Mouse (Mus musculus) bone marrow macrophage, adult 2 months (primary cell): ENCODE measurements around the gene Gpr87. TPM values are rescaled to one million over a fixed set of nuclear protein-coding genes. Genes with fewer than 3 reads are reported as not detected.

ENCODE experiments used
- H3K27ac ChIP-seq: 2 replicates; pipeline ENCODE4 v1.5.1; 2012; ENCODE audit warnings: low read depth, low read length; ENCODE audit not compliant: insufficient read depth
- H3K4me1 ChIP-seq: 2 replicates; pipeline ENCODE4 v1.6.1; 2012; ENCODE audit warnings: low read length; ENCODE audit not compliant: control insufficient read depth, insufficient read depth
- H3K4me3 ChIP-seq: 2 replicates; pipeline ENCODE4 v1.5.1; 2012; ENCODE audit warnings: mild to moderate bottlenecking, low read length, moderate library complexity; ENCODE audit not compliant: insufficient read depth
- CTCF ChIP-seq: IDR thresholded peaks from 2 replicates; pipeline ENCODE4 v1.5.1; 2012; ENCODE audit warnings: low read depth, mild to moderate bottlenecking, low read length, moderate library complexity
- POLR2A ChIP-seq: IDR thresholded peaks from 2 replicates; pipeline ENCODE4 v1.6.1; 2012; ENCODE audit warnings: mild to moderate bottlenecking, low read depth, low read length, borderline replicate concordance
- polyA plus RNA-seq: library from polyadenylated mRNA; stranded (reverse); fragments of >200 nt; gene quantifications from 2 replicates; pipeline ENCODE4 v1.2.4, GENCODE M21; 2012; ENCODE audit not compliant: missing spikeins, insufficient read depth, insufficient read length

The Gpr87 gene
- polyA plus RNA-seq, 1 experiment: not detected

DNA sequence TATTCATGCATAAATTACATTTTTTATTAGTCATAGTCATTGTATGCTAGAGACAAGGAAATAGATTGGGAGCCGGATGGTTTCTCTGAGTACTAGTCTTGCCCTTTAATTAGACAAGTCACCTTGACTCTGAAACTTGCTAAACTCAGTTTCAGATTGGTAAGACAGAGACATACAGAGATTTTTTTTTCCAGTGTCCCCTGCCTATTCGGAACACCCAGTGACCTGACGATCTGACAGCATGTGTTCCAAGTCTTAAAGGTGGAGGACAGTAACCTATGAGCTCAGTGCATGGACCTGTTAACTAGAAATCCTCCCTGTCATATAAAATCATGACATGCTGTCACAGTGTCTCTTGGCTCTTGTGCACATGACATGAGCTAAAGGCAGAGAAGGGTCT lies 65.4 kb downstream of the Gpr87 start:
- Histone ChIP-seq H3K4me3 (no peak overlapping the region), H3K27ac (no peak overlapping the region)

More for the DNA sequence above, 65.4 kb downstream of the Gpr87 start:
- peaks cover 31% of the 10 kb centered on the region for H3K4me1 ChIP-seq
- TF ChIP-seq CTCF: no peak
- TF ChIP-seq POLR2A: no peak

Other genes with a start within 250 kb of the Gpr87 start
- gene Med12l, start 189.3 kb downstream of the Gpr87 start, polyA plus RNA-seq: 0.44 and 0.49 TPM in 2 replicates
- 0.98 and 1.1 TPM in 2 replicates for gene Gpr171, start 93.3 kb downstream of the Gpr87 start, polyA plus RNA-seq
- gene P2ry14, start 41.5 kb downstream of the Gpr87 start, polyA plus RNA-seq: 65.5 and 75.6 TPM in 2 replicates
- gene P2ry13, start 15.8 kb upstream of the Gpr87 start, polyA plus RNA-seq: 18.7 and 21.0 TPM in 2 replicates
- 34.6 and 38.6 TPM in 2 replicates for gene P2ry12, start 67.8 kb upstream of the Gpr87 start, polyA plus RNA-seq
- gene Igsf10, start 149.3 kb upstream of the Gpr87 start, polyA plus RNA-seq: not detected in 2 replicates